Mouse (Mus musculus): ENCODE measurements around the gene A730061H03Rik. TPM values are rescaled to one million over a fixed set of nuclear protein-coding genes. Genes with fewer than 3 reads are reported as not detected.
A peak's percentile ranks its signal among the peaks of the same experiment; 100 is the strongest.

The A730061H03Rik gene
- total RNA-seq, 1 experiment from 2014 or later, result not detected

GRCm38 (mm10) chr14:55559799-55560201, 406 bp downstream of the A730061H03Rik start, which contains the start of gene Dcaf11:
Gene Dcaf11, plus strand, starts transcription at chr14:55560006.
- ATAC-seq (replicated peaks in 1 of 2; ENCODE audit: insufficient read depth in 1 of 2, low FRiP score in 2 of 2, low TSS enrichment in 1 of 2, low read depth in 1 of 2, poor library complexity in 2 of 2, severe bottlenecking in 2 of 2), result peak; percentile 59 to 72

- ATAC-seq (replicated peaks in 1 of 2; ENCODE audit: insufficient read depth in 1 of 2, low FRiP score in 2 of 2, low TSS enrichment in 1 of 2, low read depth in 1 of 2, poor library complexity in 2 of 2, severe bottlenecking in 2 of 2), result no peak
These were observed 1.3 kb downstream of the A730061H03Rik start for GRCm38 (mm10) chr14:55558740-55559448.

GRCm38 (mm10) chr14:55557587-55557986, 2.6 kb downstream of the A730061H03Rik start:
- no peak for ATAC-seq (replicated peaks in 1 of 2; ENCODE audit: insufficient read depth in 1 of 2, low FRiP score in 2 of 2, low TSS enrichment in 1 of 2, low read depth in 1 of 2, poor library complexity in 2 of 2, severe bottlenecking in 2 of 2)

- ATAC-seq (replicated peaks in 1 of 2; ENCODE audit: insufficient read depth in 1 of 2, low FRiP score in 2 of 2, low TSS enrichment in 1 of 2, low read depth in 1 of 2, poor library complexity in 2 of 2, severe bottlenecking in 2 of 2), result peak; percentile 28 to 40
These were observed 3.2 kb downstream of the A730061H03Rik start for GRCm38 (mm10) chr14:55557003-55557402.

GRCm38 (mm10) chr14:55555788-55556187, 4.4 kb downstream of the A730061H03Rik start:
- ATAC-seq (replicated peaks in 1 of 2; ENCODE audit: insufficient read depth in 1 of 2, low FRiP score in 2 of 2, low TSS enrichment in 1 of 2, low read depth in 1 of 2, poor library complexity in 2 of 2, severe bottlenecking in 2 of 2), result no peak

- no peak for ATAC-seq (replicated peaks in 1 of 2; ENCODE audit: insufficient read depth in 1 of 2, low FRiP score in 2 of 2, low TSS enrichment in 1 of 2, low read depth in 1 of 2, poor library complexity in 2 of 2, severe bottlenecking in 2 of 2)
These were observed 5.6 kb downstream of the A730061H03Rik start for GRCm38 (mm10) chr14:55554635-55555034.

- no peak for ATAC-seq (replicated peaks in 1 of 2; ENCODE audit: insufficient read depth in 1 of 2, low FRiP score in 2 of 2, low TSS enrichment in 1 of 2, low read depth in 1 of 2, poor library complexity in 2 of 2, severe bottlenecking in 2 of 2)
These were observed 8.4 kb downstream of the A730061H03Rik start for GRCm38 (mm10) chr14:55551794-55552193.

- no peak for ATAC-seq (replicated peaks in 1 of 2; ENCODE audit: insufficient read depth in 1 of 2, low FRiP score in 2 of 2, low TSS enrichment in 1 of 2, low read depth in 1 of 2, poor library complexity in 2 of 2, severe bottlenecking in 2 of 2)
These were observed 8.9 kb downstream of the A730061H03Rik start for GRCm38 (mm10) chr14:55551347-55551746.

GRCm38 (mm10) chr14:55550191-55550590, 10.0 kb downstream of the A730061H03Rik start:
- no peak for ATAC-seq (replicated peaks in 1 of 2; ENCODE audit: insufficient read depth in 1 of 2, low FRiP score in 2 of 2, low TSS enrichment in 1 of 2, low read depth in 1 of 2, poor library complexity in 2 of 2, severe bottlenecking in 2 of 2)

- no peak for ATAC-seq (replicated peaks in 1 of 2; ENCODE audit: insufficient read depth in 1 of 2, low FRiP score in 2 of 2, low TSS enrichment in 1 of 2, low read depth in 1 of 2, poor library complexity in 2 of 2, severe bottlenecking in 2 of 2)
These were observed 15.9 kb downstream of the A730061H03Rik start for GRCm38 (mm10) chr14:55544334-55544733.

- no peak for ATAC-seq (replicated peaks in 1 of 2; ENCODE audit: insufficient read depth in 1 of 2, low FRiP score in 2 of 2, low TSS enrichment in 1 of 2, low read depth in 1 of 2, poor library complexity in 2 of 2, severe bottlenecking in 2 of 2)
These were observed 17.9 kb downstream of the A730061H03Rik start for GRCm38 (mm10) chr14:55542268-55542667.

GRCm38 (mm10) chr14:55540787-55541321, 19.4 kb downstream of the A730061H03Rik start:
- ATAC-seq (replicated peaks in 1 of 2; ENCODE audit: insufficient read depth in 1 of 2, low FRiP score in 2 of 2, low TSS enrichment in 1 of 2, low read depth in 1 of 2, poor library complexity in 2 of 2, severe bottlenecking in 2 of 2), result peak in 1 of 2 experiments; percentile 29; a peak in 1 of 4 replicates

- ATAC-seq (replicated peaks in 1 of 2; ENCODE audit: insufficient read depth in 1 of 2, low FRiP score in 2 of 2, low TSS enrichment in 1 of 2, low read depth in 1 of 2, poor library complexity in 2 of 2, severe bottlenecking in 2 of 2), result peak; percentile 93 to 97
These were observed 20.0 kb downstream of the A730061H03Rik start, which contains the start of gene Pck2 for GRCm38 (mm10) chr14:55540067-55540786. Gene Pck2, plus strand, starts transcription at chr14:55540266.

GRCm38 (mm10) chr14:55536116-55536745, 24.0 kb downstream of the A730061H03Rik start:
- ATAC-seq (replicated peaks in 1 of 2; ENCODE audit: insufficient read depth in 1 of 2, low FRiP score in 2 of 2, low TSS enrichment in 1 of 2, low read depth in 1 of 2, poor library complexity in 2 of 2, severe bottlenecking in 2 of 2), result peak; percentile 29 to 33; a peak in 2 of 4 replicates

- ATAC-seq (replicated peaks in 1 of 2; ENCODE audit: insufficient read depth in 1 of 2, low FRiP score in 2 of 2, low TSS enrichment in 1 of 2, low read depth in 1 of 2, poor library complexity in 2 of 2, severe bottlenecking in 2 of 2), result no peak
These were observed 32.3 kb downstream of the A730061H03Rik start for GRCm38 (mm10) chr14:55527940-55528339.

GRCm38 (mm10) chr14:55526674-55527073, 33.5 kb downstream of the A730061H03Rik start:
- no peak for ATAC-seq (replicated peaks in 1 of 2; ENCODE audit: insufficient read depth in 1 of 2, low FRiP score in 2 of 2, low TSS enrichment in 1 of 2, low read depth in 1 of 2, poor library complexity in 2 of 2, severe bottlenecking in 2 of 2)

- ATAC-seq (replicated peaks in 1 of 2; ENCODE audit: insufficient read depth in 1 of 2, low FRiP score in 2 of 2, low TSS enrichment in 1 of 2, low read depth in 1 of 2, poor library complexity in 2 of 2, severe bottlenecking in 2 of 2), result no peak
These were observed 35.4 kb downstream of the A730061H03Rik start, which contains the start of gene Nrl for GRCm38 (mm10) chr14:55524785-55525184. Gene Nrl, minus strand, starts transcription at chr14:55524981.

GRCm38 (mm10) chr14:55524062-55524461, 36.1 kb downstream of the A730061H03Rik start:
- ATAC-seq (replicated peaks in 1 of 2; ENCODE audit: insufficient read depth in 1 of 2, low FRiP score in 2 of 2, low TSS enrichment in 1 of 2, low read depth in 1 of 2, poor library complexity in 2 of 2, severe bottlenecking in 2 of 2), result no peak
